Mouse (Mus musculus) large intestine, adult 2 months (tissue): ENCODE measurements around the gene Mta2. TPM values are rescaled to one million over a fixed set of nuclear protein-coding genes. Genes with fewer than 3 reads are reported as not detected.
A peak's percentile ranks its signal among the peaks of the same experiment; 100 is the strongest.

Experiments
- DNase-seq: peaks from one replicate; pipeline ENCODE4 v3.0.0-alpha.2; 2012; ENCODE audit warnings: low read depth, low spot score
- WGBS: fragments of 180-500 bp; shearing (Covaris S2); methylation state at CpG from one replicate; pipeline ENCODE4 v1.1.7; 2018; 5-methylcytosine and 5-hydroxymethylcytosine counted together
- polyA plus RNA-seq: library from polyadenylated mRNA; depleted of rRNA; stranded (reverse); fragments of >200 nt; gene quantifications from 2 replicates; pipeline ENCODE4 v1.2.3, GENCODE M21; 2012

Gene Mta2
- polyA plus RNA-seq, 1 experiment: 32.3 TPM

DNA sequence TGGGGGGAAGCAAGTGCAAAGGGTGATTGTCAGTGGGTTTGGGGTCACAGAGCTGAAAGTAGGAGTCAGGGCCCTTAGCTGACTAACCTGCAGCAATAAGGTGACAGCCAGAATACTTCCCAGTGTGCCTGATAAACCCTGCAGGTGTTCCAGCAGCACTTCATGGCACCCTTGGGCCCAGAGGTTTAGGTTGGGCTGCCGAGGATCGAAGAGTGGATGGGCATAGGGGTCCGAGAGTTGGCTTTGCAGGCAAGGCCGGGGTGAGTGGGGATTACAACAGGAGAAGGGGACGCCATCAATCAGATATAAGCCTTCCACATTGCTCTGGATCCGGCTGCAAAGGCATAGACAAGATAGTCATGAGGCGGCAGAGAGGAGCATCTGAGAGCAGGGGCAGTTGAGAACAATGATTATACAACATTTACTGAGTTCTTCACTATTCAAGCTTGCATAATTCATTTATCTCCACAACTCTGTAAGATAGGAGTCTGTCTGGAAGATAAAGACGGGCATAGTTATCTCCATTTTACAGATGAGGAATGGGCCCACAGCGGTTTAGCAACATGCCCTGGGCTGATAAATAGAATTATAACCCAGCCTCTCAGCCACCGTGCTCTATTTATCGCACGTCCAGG lies 13.7 kb upstream of the Mta2 start:
- 92% methylated on average over 12 of the region's 12 CpGs for WGBS
- DNase-seq: no peak

DNA sequence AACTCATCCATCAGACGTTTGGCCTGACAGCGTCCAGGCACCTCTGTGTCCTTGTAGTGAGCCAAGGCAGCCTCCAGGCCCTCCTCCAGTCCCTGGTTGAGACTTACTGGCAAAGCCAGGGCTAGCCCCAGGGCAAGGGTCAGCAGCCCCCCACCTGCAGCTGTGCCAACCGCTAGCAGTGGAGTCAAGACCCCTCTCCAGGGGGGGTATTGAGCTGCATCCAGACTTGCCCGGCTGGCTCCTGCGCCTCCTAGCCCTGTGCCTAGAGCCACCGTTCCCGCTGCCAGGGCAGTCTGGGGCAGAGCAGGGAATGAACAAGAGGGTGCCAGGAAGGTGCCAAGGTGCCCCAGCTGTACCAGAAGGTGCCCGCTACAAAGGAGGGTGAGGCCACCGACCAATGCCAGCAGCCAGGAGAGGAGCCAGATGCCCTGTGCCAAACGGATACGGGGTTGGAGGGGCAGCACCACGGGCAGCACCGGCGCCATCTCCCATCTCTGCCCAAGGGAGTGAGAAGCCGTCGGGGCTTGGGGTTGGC lies 12.9 kb upstream of the Mta2 start:
- 21% methylated on average over 16 of the region's 16 CpGs for WGBS
- no peak for DNase-seq

DNA sequence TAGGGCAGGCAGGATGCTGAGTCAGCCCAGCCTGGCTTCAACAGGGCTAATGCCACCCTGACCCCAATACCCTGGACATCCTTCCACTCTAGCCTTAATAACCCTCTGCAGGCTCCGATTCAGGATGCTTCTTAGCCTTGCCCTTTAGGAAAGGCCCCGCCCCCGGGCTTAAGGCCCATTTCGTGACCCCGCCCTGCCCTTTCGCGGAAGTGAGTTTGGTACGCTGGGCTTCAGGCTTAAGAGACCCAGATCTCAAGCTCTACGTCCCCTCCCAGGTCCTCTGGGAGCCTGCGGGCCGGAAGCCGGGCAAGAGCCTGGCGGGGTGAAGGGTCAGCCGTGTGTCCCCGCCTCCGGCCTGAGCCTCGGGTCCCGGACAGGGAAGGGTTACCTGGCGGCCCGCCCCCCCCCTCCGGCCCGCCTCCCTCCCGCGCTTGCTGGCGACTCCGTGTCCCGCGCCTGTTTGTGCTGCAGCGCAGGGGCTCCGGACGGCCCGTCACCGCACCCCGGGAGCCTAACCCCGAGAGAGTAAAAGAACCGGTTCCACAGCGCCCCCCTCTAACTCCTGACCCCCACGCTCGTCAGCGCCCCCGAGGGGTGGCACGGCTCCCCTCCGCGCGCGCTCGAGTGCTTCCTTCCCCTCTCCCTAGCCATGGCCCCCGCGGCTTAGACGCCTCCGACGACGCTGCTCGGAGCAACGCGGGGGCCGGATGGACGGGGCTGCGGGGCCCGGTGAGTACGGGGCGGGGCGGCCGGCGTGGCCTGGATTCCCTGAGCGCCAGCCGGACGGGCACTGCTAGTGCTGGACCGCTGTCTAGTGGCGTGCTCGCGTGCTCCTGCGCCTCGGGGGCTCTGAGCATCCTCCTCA lies 12.2 kb upstream of the Mta2 start, which contains the start of the genes Rom1 and Eml3:
Rom1 (minus strand) TSS at position 133 of the 865 bp plus-strand sequence.
Eml3 (plus strand) TSS at position 329 of the 865 bp plus-strand sequence.
- WGBS: under 1% methylated on average over 71 of the region's 74 CpGs
- DNase-seq: peak; percentile 73

DNA sequence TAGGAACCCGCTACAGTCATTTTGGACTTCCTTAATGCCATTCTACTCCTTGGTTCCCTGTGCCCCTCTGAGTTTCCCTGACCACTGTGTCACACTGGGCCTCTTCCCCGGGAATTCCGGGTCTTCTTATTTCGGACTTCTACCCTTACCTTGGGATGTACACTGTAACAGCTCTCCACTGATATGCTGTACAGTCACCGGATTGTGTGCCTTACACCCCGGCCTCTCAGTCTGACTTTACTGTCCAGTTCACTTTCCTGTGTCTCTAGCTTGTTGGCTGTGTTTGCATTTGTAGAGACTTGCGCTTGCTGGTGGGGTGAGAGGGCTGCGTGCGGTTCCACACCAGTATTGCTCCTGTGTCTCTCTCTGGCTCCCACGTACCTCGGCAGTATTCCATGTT lies 11.6 kb upstream of the Mta2 start:
- no peak for DNase-seq
- WGBS: 3% methylated on average over 11 of the region's 11 CpGs

DNA sequence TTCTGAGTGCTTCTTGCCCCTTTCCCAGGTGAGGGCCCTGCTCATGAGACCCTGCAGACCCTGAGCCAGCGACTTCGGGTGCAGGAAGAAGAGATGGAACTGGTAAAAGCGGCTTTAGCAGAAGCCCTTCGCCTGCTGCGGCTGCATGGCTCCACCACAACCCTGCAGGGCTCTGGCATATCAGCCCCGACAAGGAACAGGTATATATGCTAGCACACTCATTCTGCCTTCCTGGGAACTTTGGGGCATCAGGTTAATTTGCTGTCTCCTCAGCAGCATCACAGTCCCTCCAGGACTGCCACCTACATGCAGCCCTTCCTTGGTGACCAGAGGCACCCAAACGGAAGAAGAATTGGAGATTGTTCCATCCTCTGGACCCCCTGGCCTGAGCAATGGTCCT lies 10.9 kb upstream of the Mta2 start:
- DNase-seq: no peak
- WGBS: 81% methylated on average over 7 of the region's 7 CpGs

DNA sequence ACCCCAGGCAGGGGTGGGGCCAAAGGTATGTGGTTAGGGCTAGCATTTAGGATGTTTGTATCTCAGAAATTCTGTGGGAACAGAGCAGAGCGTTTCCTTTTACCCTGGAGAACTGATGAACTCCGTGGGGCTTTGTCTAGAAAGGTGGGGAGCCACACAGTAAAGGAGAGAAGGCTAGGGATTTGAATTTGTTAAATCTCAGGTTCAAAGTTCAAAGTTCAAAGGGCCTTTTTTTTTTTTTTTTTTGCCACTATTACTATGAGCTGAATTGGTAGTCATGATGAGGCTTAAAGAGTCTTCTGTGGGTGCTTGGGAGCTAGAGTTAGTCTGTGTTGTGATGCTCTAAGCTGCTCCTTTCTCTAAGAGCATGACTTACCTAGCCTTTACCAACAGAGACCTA lies 4.9 kb upstream of the Mta2 start:
- WGBS: 70% methylated on average over 2 of the region's 2 CpGs
- no peak for DNase-seq

- 77% methylated on average over 15 of the region's 15 CpGs for WGBS
- no peak for DNase-seq
Measured at GRCm38 (mm10) chr19:8940526-8941133, 1.0 kb upstream of the Mta2 start.

- 42% methylated on average over 10 of the region's 10 CpGs for WGBS
Measured at GRCm38 (mm10) chr19:8941136-8941514, 550 bp upstream of the Mta2 start.

GRCm38 (mm10) chr19:8942276-8942964 lies 745 bp downstream of the Mta2 start:
- WGBS: under 1% methylated on average over 46 of the region's 46 CpGs
- no peak for DNase-seq

More at GRCm38 (mm10) chr19:8941136-8941514, 550 bp upstream of the Mta2 start:
- DNase-seq: no peak

- WGBS: 43% methylated on average over 2 of the region's 2 CpGs
- no peak for DNase-seq
Measured at GRCm38 (mm10) chr19:8943047-8943446, 1.4 kb downstream of the Mta2 start.

GRCm38 (mm10) chr19:8944062-8944461 lies 2.4 kb downstream of the Mta2 start:
- DNase-seq: no peak
- 15% methylated on average over 5 of the region's 5 CpGs for WGBS

DNA sequence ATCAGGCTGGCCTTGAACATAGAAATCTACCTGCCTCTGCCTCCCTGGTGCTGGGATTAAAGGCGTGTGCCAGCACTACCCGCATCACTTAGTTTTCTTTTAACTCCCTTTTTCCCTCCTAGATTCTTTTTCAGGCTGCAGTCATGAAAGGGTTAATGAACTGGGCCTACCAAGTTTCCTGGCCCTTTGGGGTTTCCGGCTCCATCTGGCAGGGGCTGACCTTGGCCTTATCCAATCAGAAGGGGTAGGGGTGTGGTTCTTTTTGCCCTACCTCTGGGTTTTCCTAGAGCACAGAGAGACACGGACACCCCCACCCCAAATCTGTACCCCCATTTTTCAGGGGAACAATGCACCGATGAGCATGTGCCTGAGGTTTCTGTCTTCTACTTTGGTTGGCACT lies 3.1 kb downstream of the Mta2 start:
- 18% methylated on average over 5 of the region's 5 CpGs for WGBS

DNA sequence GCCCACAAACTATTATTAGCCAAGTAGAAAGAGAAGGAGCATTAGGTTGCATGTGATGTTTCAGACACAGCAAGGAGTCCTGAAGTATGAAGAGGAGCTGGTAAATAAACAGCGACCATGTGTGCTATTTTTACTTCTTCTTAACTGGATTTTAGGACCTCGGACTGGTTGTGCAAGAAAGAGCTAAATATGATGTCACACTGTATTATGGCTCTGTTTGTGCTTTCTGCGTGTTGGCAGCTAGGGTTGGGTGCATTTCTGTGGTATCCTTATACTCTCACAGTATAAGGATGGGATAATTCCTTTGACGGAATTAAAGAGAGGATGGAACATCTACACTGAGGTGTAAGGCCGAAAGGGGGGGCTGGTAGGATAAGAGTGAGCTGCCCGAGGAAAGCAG lies 3.6 kb downstream of the Mta2 start:
- WGBS: 51% methylated on average over 6 of the region's 6 CpGs
- DNase-seq: no peak

More for the DNA sequence above, 3.1 kb downstream of the Mta2 start:
- no peak for DNase-seq

DNA sequence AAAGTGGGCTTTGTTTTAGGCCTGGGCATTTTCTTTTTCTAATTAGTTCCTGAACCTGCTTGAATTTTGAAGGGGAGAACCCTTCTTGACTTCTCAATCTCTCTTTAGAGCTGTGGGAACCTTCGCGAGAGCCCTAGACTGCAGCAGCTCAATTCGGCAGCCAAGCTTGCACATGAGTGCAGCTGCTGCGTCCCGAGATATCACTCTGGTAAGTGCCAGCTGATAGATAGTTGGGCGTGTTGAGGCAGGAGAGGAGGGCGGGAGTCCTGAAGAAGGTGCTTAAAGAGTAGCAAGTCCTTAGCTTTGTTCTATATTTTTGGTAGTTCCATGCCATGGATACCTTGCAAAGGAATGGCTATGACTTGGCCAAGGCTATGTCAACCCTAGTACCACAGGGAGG lies 5.3 kb downstream of the Mta2 start:
- DNase-seq: no peak
- 88% methylated on average over 7 of the region's 7 CpGs for WGBS

- no peak for DNase-seq
- whole genome bisulfite sequencing: 88% methylated on average over 5 of the region's 5 CpGs
Measured at GRCm38 (mm10) chr19:8950190-8950589, 8.5 kb downstream of the Mta2 start.

DNA sequence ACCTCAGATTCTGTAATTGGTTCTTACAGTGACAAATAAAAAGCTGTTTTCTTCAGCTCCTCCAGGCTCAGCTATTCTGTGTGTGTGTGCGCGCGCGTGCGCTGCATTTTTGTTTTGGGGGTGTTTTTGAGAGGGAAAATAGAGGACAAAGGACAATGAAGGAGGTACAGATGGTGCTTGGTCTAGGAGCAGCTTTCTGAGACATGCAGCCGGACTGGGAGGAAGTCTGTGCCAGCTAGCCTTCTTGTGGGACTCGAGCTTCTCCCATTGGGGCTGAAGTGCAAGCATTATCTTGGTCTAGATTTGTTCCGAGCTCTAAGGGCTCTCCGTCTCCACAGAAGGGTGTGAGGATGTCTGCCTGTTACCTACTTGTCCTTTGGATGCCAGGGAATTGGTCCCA lies 10.6 kb downstream of the Mta2 start:
- WGBS: 86% methylated on average over 9 of the region's 9 CpGs
- no peak for DNase-seq

DNA sequence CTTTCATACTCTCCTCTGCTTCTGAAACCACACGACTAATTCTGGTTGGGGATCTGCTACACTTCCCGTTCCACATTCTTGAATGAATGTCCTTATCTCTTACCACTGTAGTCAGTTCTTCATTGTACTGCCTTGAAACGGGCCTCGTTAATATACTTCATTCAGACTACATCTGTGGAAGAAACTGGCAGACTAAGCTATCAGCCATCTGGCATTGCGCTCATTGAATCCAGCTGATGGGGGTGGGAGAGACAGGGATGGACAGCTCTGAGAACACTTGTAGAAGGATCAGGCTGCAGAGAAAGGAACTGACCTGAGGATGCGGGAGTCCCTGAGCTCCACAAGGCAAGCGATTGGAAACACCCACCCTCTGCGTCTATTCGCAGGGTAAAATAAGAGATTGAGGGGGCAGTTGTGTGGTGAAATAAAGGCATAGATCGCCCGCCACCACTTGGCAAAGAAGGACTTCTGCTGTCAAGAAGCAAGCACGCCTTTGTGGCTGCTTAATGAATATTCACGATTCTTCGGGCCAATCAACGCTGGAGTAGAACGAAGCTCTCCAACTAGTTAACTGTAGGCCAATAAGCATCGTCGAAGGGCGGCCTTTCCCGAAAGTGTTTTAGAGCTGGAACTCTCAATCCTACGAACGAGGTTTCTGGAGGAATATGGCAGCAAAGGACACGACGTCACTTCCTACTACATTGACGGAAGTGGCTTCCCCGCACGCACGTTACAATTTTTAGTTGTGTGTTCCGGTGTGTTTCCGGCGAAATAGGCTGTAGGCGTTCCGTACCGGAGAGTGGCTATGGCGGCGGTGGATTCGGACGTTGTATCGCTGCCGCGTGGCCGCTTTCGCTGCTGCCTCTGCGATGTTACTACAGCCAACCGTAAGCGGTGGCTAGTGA lies 11.7 kb downstream of the Mta2 start, which contains the start of gene Tut1:
Tut1 (plus strand) TSS at position 713 of the 905 bp plus-strand sequence.
- WGBS: 2% methylated on average over 46 of the region's 46 CpGs
- peak; percentile 92 for DNase-seq

DNA sequence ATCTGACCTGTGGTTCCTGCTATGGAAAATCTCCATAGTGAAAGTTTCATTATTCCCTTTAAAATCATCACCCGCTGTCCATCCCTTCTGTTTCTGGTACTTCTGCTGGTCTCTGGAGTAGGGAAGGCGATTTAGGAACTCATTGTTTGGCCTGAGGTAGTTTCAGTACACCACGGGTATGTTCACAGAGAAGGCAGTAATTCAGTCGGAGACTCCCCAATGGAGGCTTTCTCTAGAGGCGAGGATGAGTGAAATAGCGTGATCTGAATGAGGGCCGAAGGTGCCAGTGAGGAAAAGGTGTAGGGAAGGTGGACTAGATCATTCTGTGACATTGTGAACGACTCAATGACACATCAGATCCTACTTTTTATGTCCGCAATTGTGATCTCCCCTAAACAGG lies 12.5 kb downstream of the Mta2 start:
- DNase-seq: no peak
- 2% methylated on average over 9 of the region's 9 CpGs for WGBS

- 73% methylated on average over 2 of the region's 2 CpGs for WGBS
- DNase-seq: no peak
Measured at GRCm38 (mm10) chr19:8962256-8962655, 20.6 kb downstream of the Mta2 start.
